Mouse (Mus musculus): Measurements from ENCODE around the gene Hspd1.
"Not testable (repeated sequence)": the region's sequence is repeated elsewhere in the genome, so short reads cannot be mapped to it uniquely, and the experiment has no call there.

Hspd1 gene

GRCm38 (mm10) chr1:55087401-55087904 is 590 bp downstream of the Hspd1 start:
- in situ Hi-C loops (cut with MboI, MseI) = loop anchor here (5.0 kb wide), 2 partner anchors 40 to 65 kb away; no protein-coding TSS in a partner anchor

- in situ Hi-C loops (cut with MboI, MseI) = loop anchor here (5.0 kb wide), 2 partner anchors 40 to 65 kb away; no protein-coding TSS in a partner anchor
Observed at GRCm38 (mm10) chr1:55086868-55087400, 1.1 kb downstream of the Hspd1 start.

- in situ Hi-C loops (cut with MboI, MseI) = loop anchor here (5.0 kb wide), 2 partner anchors 41 to 64 kb away; no protein-coding TSS in a partner anchor
Observed at GRCm38 (mm10) chr1:55085781-55086366, 2.2 kb downstream of the Hspd1 start.

GRCm38 (mm10) chr1:55082106-55082505 is 5.9 kb downstream of the Hspd1 start:
- in situ Hi-C loops (cut with MboI, MseI) = no loop called here

- in situ Hi-C loops (cut with MboI, MseI) = loop anchor here (5.0 kb wide), 1 partner anchor 82 kb away; no protein-coding TSS in a partner anchor
Observed at GRCm38 (mm10) chr1:55079677-55080076, 8.4 kb downstream of the Hspd1 start.

- in situ Hi-C loops (cut with MboI, MseI) = loop anchor here (5.0 kb wide), 1 partner anchor 80 kb away; no protein-coding TSS in a partner anchor
Observed at GRCm38 (mm10) chr1:55076849-55077516, 11.1 kb downstream of the Hspd1 start.

GRCm38 (mm10) chr1:55076395-55076743 is 11.7 kb downstream of the Hspd1 start:
- in situ Hi-C loops (cut with MboI, MseI) = loop anchor here (5.0 kb wide), 1 partner anchor 79 kb away; no protein-coding TSS in a partner anchor

GRCm38 (mm10) chr1:55075652-55076394 is 12.2 kb downstream of the Hspd1 start:
- in situ Hi-C loops (cut with MboI, MseI) = loop anchor here (5.0 kb wide), 1 partner anchor 79 kb away; no protein-coding TSS in a partner anchor

- in situ Hi-C loops (cut with MboI, MseI) = loop anchor here (5.0 kb wide), 1 partner anchor 77 kb away; no protein-coding TSS in a partner anchor
Observed at GRCm38 (mm10) chr1:55074757-55075156, 13.3 kb downstream of the Hspd1 start.

GRCm38 (mm10) chr1:55072328-55072727 is 15.7 kb downstream of the Hspd1 start:
- in situ Hi-C loops (cut with MboI, MseI) = not testable (repeated sequence)

GRCm38 (mm10) chr1:55061772-55062171 is 26.3 kb downstream of the Hspd1 start:
- in situ Hi-C loops (cut with MboI, MseI) = loop anchor here (5.0 kb wide), 1 partner anchor 44 kb away; no protein-coding TSS in a partner anchor

- in situ Hi-C loops (cut with MboI, MseI) = loop anchor here (5.0 kb wide), 1 partner anchor 44 kb away; no protein-coding TSS in a partner anchor
Observed at GRCm38 (mm10) chr1:55061099-55061498, 26.9 kb downstream of the Hspd1 start.

- in situ Hi-C loops (cut with MboI, MseI) = not testable (repeated sequence)
Observed at GRCm38 (mm10) chr1:55058383-55058782, 29.7 kb downstream of the Hspd1 start.

- in situ Hi-C loops (cut with MboI, MseI) = no loop called here
Observed at GRCm38 (mm10) chr1:55055322-55056115, 32.5 kb downstream of the Hspd1 start.

- in situ Hi-C loops (cut with MboI, MseI) = no loop called here
Observed at GRCm38 (mm10) chr1:55053596-55053995, 34.4 kb downstream of the Hspd1 start.

- in situ Hi-C loops (cut with MboI, MseI) = no loop called here
Observed at GRCm38 (mm10) chr1:55053005-55053404, 35.0 kb downstream of the Hspd1 start.

GRCm38 (mm10) chr1:55052355-55052953 is 35.6 kb downstream of the Hspd1 start, which contains the start of gene Coq10b:
Coq10b (plus strand) TSS chr1:55052770.
- in situ Hi-C loops (cut with MboI, MseI) = no loop called here

- in situ Hi-C loops (cut with MboI, MseI) = no loop called here
Observed at GRCm38 (mm10) chr1:55051671-55052070, 36.4 kb downstream of the Hspd1 start.

GRCm38 (mm10) chr1:55048841-55049587 is 39.0 kb downstream of the Hspd1 start:
- in situ Hi-C loops (cut with MboI, MseI) = no loop called here

All from T-helper 1 cell (primary cell).